Mouse (Mus musculus) MEL (cell line): ENCODE results near the gene Islr2.

Experiments used
- CTCF ChIP-seq, 3 experiments: IDR thresholded peaks in 2 of 3; conservative IDR thresholded peaks in 1 of 3; 2 replicates each; pipeline ENCODE4 v1.5.1; 2011 to 2012; ENCODE audit warnings: low read length in 3 of 3, low read depth in 2 of 3, mild to moderate bottlenecking in 2 of 3, improper control_type of control experiment in 1 of 3, inconsistent platforms in 1 of 3, mixed read lengths in 1 of 3, moderate library complexity in 1 of 3; ENCODE audit not compliant: control insufficient read depth in 1 of 3, insufficient read depth in 1 of 3, poor library complexity in 1 of 3, severe bottlenecking in 1 of 3
- ETS1 ChIP-seq: IDR thresholded peaks from 2 replicates; pipeline ENCODE4 v1.6.1; 2012; ENCODE audit warnings: low read depth, mild to moderate bottlenecking, inconsistent platforms, low read length, improper control_type of control experiment, moderate library complexity
- MAX ChIP-seq: IDR thresholded peaks from 2 replicates; pipeline ENCODE4 v1.6.1; 2011; ENCODE audit warnings: low read length, improper control_type of control experiment
- MAZ ChIP-seq: IDR thresholded peaks from 2 replicates; pipeline ENCODE4 v1.6.1; 2012; ENCODE audit warnings: low read depth, mild to moderate bottlenecking, inconsistent platforms, low read length, improper control_type of control experiment
- MYC ChIP-seq: IDR thresholded peaks from 2 replicates; pipeline ENCODE4 v1.6.1; 2011; ENCODE audit warnings: low read depth, mild to moderate bottlenecking, low read length, improper control_type of control experiment, moderate library complexity
- NRF1 ChIP-seq: IDR thresholded peaks from 2 replicates; pipeline ENCODE4 v1.6.1; 2014; ENCODE audit warnings: low read depth, mild to moderate bottlenecking, inconsistent platforms, low read length, improper control_type of control experiment, moderate library complexity; ENCODE audit not compliant: poor library complexity, insufficient read depth, severe bottlenecking
- POLR2A ChIP-seq, 2 experiments: IDR thresholded peaks; 2 replicates each; pipeline ENCODE4 v1.6.1; 2011 to 2012; ENCODE audit warnings: low read length in 2 of 2, mild to moderate bottlenecking in 2 of 2, control low read depth in 1 of 2, improper control_type of control experiment in 1 of 2, low read depth in 1 of 2, moderate library complexity in 1 of 2; ENCODE audit not compliant: control insufficient read depth in 1 of 2, insufficient read depth in 1 of 2, poor library complexity in 1 of 2
- RAD21 ChIP-seq: IDR thresholded peaks from 2 replicates; pipeline ENCODE4 v1.6.1; 2011; ENCODE audit warnings: mild to moderate bottlenecking, low read depth, low read length, improper control_type of control experiment
- SIN3A ChIP-seq: IDR thresholded peaks from 2 replicates; pipeline ENCODE4 v1.6.1; 2012; ENCODE audit warnings: low read length, improper control_type of control experiment, inconsistent platforms
- ZMIZ1 ChIP-seq: IDR thresholded peaks from 2 replicates; pipeline ENCODE4 v1.6.1; 2012; ENCODE audit warnings: low read depth, mild to moderate bottlenecking, inconsistent platforms, low read length, improper control_type of control experiment, moderate library complexity
- ZNF384 ChIP-seq: IDR thresholded peaks from 2 replicates; pipeline ENCODE4 v1.6.1; 2012; ENCODE audit warnings: low read depth, mild to moderate bottlenecking, inconsistent platforms, low read length, improper control_type of control experiment

- TF ChIP-seq CTCF (IDR thresholded peaks at IDR 0.05 in 2 of 3, conservative IDR thresholded peaks at IDR 0.05 in 1 of 3; ENCODE audit: control insufficient read depth in 1 of 3, insufficient read depth in 1 of 3, low read depth in 2 of 3, low read length in 3 of 3, poor library complexity in 1 of 3, severe bottlenecking in 1 of 3) (no peak), MAX (no peak), MAZ (no peak), MYC (no peak), ETS1 (no peak), POLR2A (IDR thresholded peaks at IDR 0.05; ENCODE audit: control insufficient read depth in 1 of 2, insufficient read depth in 1 of 2, low read depth in 1 of 2, low read length in 2 of 2, poor library complexity in 1 of 2) (no peak), RAD21 (no peak), ZMIZ1 (no peak), ZNF384 (no peak), SIN3A (no peak), NRF1 (no peak)
These were observed 5.2 kb downstream of the Islr2 start for GRCm38 (mm10) chr9:58198801-58199371.
